Mouse (Mus musculus) bone marrow macrophage, adult 2 months (primary cell): ENCODE measurements around the gene Trim69.

Experiments
- CTCF ChIP-seq: IDR thresholded peaks from 2 replicates; pipeline ENCODE4 v1.5.1; 2012; ENCODE audit warnings: low read depth, mild to moderate bottlenecking, low read length, moderate library complexity
- POLR2A ChIP-seq: IDR thresholded peaks from 2 replicates; pipeline ENCODE4 v1.6.1; 2012; ENCODE audit warnings: mild to moderate bottlenecking, low read depth, low read length, borderline replicate concordance

- TF ChIP-seq CTCF (no peak), POLR2A (no peak)
These were observed 17.4 kb upstream of the Trim69 start for GRCm38 (mm10) chr2:122143111-122143510.
